Mouse (Mus musculus): ENCODE data around the gene Hsd11b2. TPM values are rescaled to one million over a fixed set of nuclear protein-coding genes. Genes with fewer than 3 reads are reported as not detected.
A peak's percentile ranks its signal among the peaks of the same experiment; 100 is the strongest.

Hsd11b2 gene
- polyA plus RNA-seq, 1 experiment from 2014 or later: 0.13 TPM

GRCm38 (mm10) chr8:105527110-105527509 lies 8.6 kb downstream of the Hsd11b2 start:
- WGBS (ENCODE audit: insufficient replicate concordance): 80% methylated on average over 2 of the region's 2 CpGs
- DNase-seq: no peak
- peak; percentile 45; the same call in 1 of the 2 replicates for ATAC-seq

DNA sequence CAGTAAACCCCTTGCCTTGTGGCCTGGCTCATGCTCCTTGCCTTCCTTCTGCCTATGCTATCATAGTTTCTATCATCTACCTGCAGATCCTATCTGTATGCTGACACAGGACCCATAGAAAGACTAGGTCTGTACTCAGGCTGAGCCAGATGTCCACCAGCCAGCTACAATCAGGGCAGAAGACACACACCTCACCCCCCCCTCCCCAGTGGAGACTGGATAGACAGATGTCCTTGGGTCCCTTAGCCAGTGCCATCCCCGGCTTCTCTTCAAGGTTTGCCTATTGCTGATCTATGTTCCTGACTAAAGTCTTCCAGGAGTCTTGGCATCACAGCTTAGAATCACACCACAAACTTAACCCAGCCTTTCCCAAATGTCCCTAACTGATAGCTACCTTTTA lies 9.7 kb downstream of the Hsd11b2 start:
- H3K36me3 ChIP-seq (replicated peaks; ENCODE audit: insufficient read depth, low read length): peaks cover 44% of the 10 kb centered on the region
- whole genome bisulfite sequencing (ENCODE audit: insufficient replicate concordance): 88% methylated on average over 1 of the region's 1 CpGs

More at GRCm38 (mm10) chr8:105527110-105527509, 8.6 kb downstream of the Hsd11b2 start:
- no peak overlapping the region for H3K27ac ChIP-seq (ENCODE audit: low read depth)
- H3K27me3 ChIP-seq (ENCODE audit: insufficient read depth, low read length): no peaks in the 10 kb centered on the region
- H3K4me2 ChIP-seq (ENCODE audit: low read depth, low read length): no peak overlapping the region
- H3K4me1 ChIP-seq (ENCODE audit: insufficient read depth): no peaks in the 10 kb centered on the region
- no peaks in the 10 kb centered on the region for H3K9me3 ChIP-seq (ENCODE audit: low read length)
- H3K4me3 ChIP-seq (ENCODE audit: low read depth, low read length): no peak overlapping the region
- peaks cover 55% of the 10 kb centered on the region for H3K36me3 ChIP-seq (replicated peaks; ENCODE audit: insufficient read depth, low read length)
- H3K9ac ChIP-seq (replicated peaks): no peak overlapping the region
- TF ChIP-seq EP300 (IDR thresholded peaks at IDR 0.05; ENCODE audit: low read depth) (no peak), CTCF (IDR thresholded peaks at IDR 0.05; ENCODE audit: low read depth) (no peak)

GRCm38 (mm10) chr8:105529271-105529670 lies 10.7 kb downstream of the Hsd11b2 start:
- Histone ChIP-seq H3K9ac (replicated peaks) (no peak overlapping the region), H3K27ac (ENCODE audit: low read depth) (no peak overlapping the region), H3K4me3 (ENCODE audit: low read depth, low read length) (no peak overlapping the region), H3K9me3 (ENCODE audit: low read length) (no peaks in the 10 kb centered on the region), H3K36me3 (replicated peaks; ENCODE audit: insufficient read depth, low read length) (peaks cover 40% of the 10 kb centered on the region), H3K4me2 (ENCODE audit: low read depth, low read length) (no peak overlapping the region), H3K27me3 (ENCODE audit: insufficient read depth, low read length) (no peaks in the 10 kb centered on the region), H3K4me1 (ENCODE audit: insufficient read depth) (peaks cover 11% of the 10 kb centered on the region)
- WGBS (ENCODE audit: insufficient replicate concordance): 90% methylated on average over 3 of the region's 3 CpGs
- no peak for TF ChIP-seq CTCF (IDR thresholded peaks at IDR 0.05; ENCODE audit: low read depth)
- no peak for TF ChIP-seq EP300 (IDR thresholded peaks at IDR 0.05; ENCODE audit: low read depth)
- ATAC-seq (no peak), DNase-seq (no peak)

More for the DNA sequence above, 9.7 kb downstream of the Hsd11b2 start:
- ATAC-seq (no peak), DNase-seq (no peak)
- Histone ChIP-seq H3K4me2 (ENCODE audit: low read depth, low read length) (no peak overlapping the region), H3K4me3 (ENCODE audit: low read depth, low read length) (no peak overlapping the region), H3K27me3 (ENCODE audit: insufficient read depth, low read length) (no peaks in the 10 kb centered on the region), H3K9ac (replicated peaks) (no peak overlapping the region), H3K9me3 (ENCODE audit: low read length) (no peaks in the 10 kb centered on the region), H3K27ac (ENCODE audit: low read depth) (no peak overlapping the region), H3K4me1 (ENCODE audit: insufficient read depth) (peaks cover 1% of the 10 kb centered on the region; the same call in 1 of the 2 replicates)
- no peak for TF ChIP-seq CTCF (IDR thresholded peaks at IDR 0.05; ENCODE audit: low read depth)
- TF ChIP-seq EP300 (IDR thresholded peaks at IDR 0.05; ENCODE audit: low read depth): no peak

GRCm38 (mm10) chr8:105531774-105532173 lies 13.2 kb downstream of the Hsd11b2 start:
- Histone ChIP-seq H3K9ac (replicated peaks) (no peak overlapping the region), H3K27ac (ENCODE audit: low read depth) (no peak overlapping the region), H3K4me2 (ENCODE audit: low read depth, low read length) (no peak overlapping the region), H3K9me3 (ENCODE audit: low read length) (no peaks in the 10 kb centered on the region), H3K27me3 (ENCODE audit: insufficient read depth, low read length) (no peaks in the 10 kb centered on the region), H3K4me1 (ENCODE audit: insufficient read depth) (peaks cover 14% of the 10 kb centered on the region), H3K4me3 (ENCODE audit: low read depth, low read length) (no peak overlapping the region), H3K36me3 (replicated peaks; ENCODE audit: insufficient read depth, low read length) (peaks cover 32% of the 10 kb centered on the region)
- WGBS (ENCODE audit: insufficient replicate concordance): 43% methylated on average over 2 of the region's 2 CpGs
- DNase-seq (peak; percentile 76), ATAC-seq (no peak; the same call in 1 of the 2 replicates)
- no peak for TF ChIP-seq EP300 (IDR thresholded peaks at IDR 0.05; ENCODE audit: low read depth)
- peak; percentile 79 for TF ChIP-seq CTCF (IDR thresholded peaks at IDR 0.05; ENCODE audit: low read depth)

DNA sequence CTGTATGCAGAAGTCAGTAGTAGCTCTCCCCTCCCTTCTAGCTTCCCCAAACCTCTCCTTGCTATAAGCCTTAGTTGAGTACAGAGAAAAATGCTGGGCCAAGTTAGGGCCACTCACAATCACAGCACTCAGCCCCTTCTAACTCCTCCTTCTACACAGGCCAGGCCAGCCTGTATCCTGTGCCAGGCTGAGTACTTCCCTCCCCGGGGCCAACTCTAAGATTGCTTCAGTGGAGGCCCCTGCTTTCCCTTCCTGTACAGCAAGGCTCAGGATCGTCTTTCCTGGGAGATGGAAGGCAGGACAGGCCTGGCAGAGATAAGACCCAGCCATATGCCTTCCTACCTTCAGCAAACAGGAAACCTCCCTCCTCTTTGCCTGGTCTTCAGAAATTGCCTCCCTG lies 14.9 kb downstream of the Hsd11b2 start:
- Histone ChIP-seq H3K4me1 (ENCODE audit: insufficient read depth) (peaks cover 14% of the 10 kb centered on the region), H3K27me3 (ENCODE audit: insufficient read depth, low read length) (no peaks in the 10 kb centered on the region), H3K27ac (ENCODE audit: low read depth) (peak overlapping the region; percentile 57; the same call in 1 of the 2 replicates), H3K9ac (replicated peaks) (0 out of 2 replicates have a peak overlapping the region, but pooled peaks have one; percentile 16), H3K4me2 (ENCODE audit: low read depth, low read length) (no peak overlapping the region), H3K4me3 (ENCODE audit: low read depth, low read length) (no peak overlapping the region), H3K9me3 (ENCODE audit: low read length) (no peaks in the 10 kb centered on the region), H3K36me3 (replicated peaks; ENCODE audit: insufficient read depth, low read length) (peaks cover 43% of the 10 kb centered on the region)
- TF ChIP-seq EP300 (IDR thresholded peaks at IDR 0.05; ENCODE audit: low read depth) (no peak), CTCF (IDR thresholded peaks at IDR 0.05; ENCODE audit: low read depth) (no peak)
- DNase-seq (no peak), ATAC-seq (peak; percentile 33; the same call in 1 of the 2 replicates)
- 15% methylated on average over 2 of the region's 2 CpGs for WGBS (ENCODE audit: insufficient replicate concordance)

- Histone ChIP-seq H3K9ac (replicated peaks) (no peak overlapping the region), H3K27me3 (ENCODE audit: insufficient read depth, low read length) (no peaks in the 10 kb centered on the region), H3K27ac (ENCODE audit: low read depth) (peak overlapping the region; percentile 57; the same call in 1 of the 2 replicates), H3K4me2 (ENCODE audit: low read depth, low read length) (no peak overlapping the region), H3K4me3 (ENCODE audit: low read depth, low read length) (no peak overlapping the region), H3K36me3 (replicated peaks; ENCODE audit: insufficient read depth, low read length) (peaks cover 46% of the 10 kb centered on the region), H3K9me3 (ENCODE audit: low read length) (no peaks in the 10 kb centered on the region), H3K4me1 (ENCODE audit: insufficient read depth) (peaks cover 14% of the 10 kb centered on the region)
- ATAC-seq: peak; percentile 70
- no peak for TF ChIP-seq EP300 (IDR thresholded peaks at IDR 0.05; ENCODE audit: low read depth)
- TF ChIP-seq CTCF (IDR thresholded peaks at IDR 0.05; ENCODE audit: low read depth): peak; percentile 85
- 8% methylated on average over 1 of the region's 1 CpGs for WGBS (ENCODE audit: insufficient replicate concordance)
- DNase-seq: peak; percentile 85
These were observed 15.4 kb downstream of the Hsd11b2 start for GRCm38 (mm10) chr8:105533892-105534329.
